In genomic region chr2:32902126-32902525, GRCm38 (mm10) we compare ENCODE assay signal across 11 mouse cellular contexts.
"Had no signal": no experiment of that assay in that cellular context is flagged by ENCODE, and none has a peak within 500 bp of the region (broad histone marks: within the 10 kb centered on the region; RNA-seq: fewer than 3 reads in every experiment).

No protein-coding gene starts in this region.

- H3K4me3 ChIP-seq: limb, embryonic 15.5 days; liver, embryonic 12.5 days; neural tube, embryonic 13.5 days had no signal

- H3K9me3 ChIP-seq: limb, embryonic 15.5 days; liver, embryonic 12.5 days; neural tube, embryonic 13.5 days had no signal

- H3K27ac ChIP-seq: liver, embryonic 12.5 days; neural tube, embryonic 13.5 days had no signal

- H3K4me2 ChIP-seq: limb, embryonic 15.5 days; liver, embryonic 12.5 days; lung, embryonic 14.5 days; neural tube, embryonic 13.5 days had no signal

- H3K9ac ChIP-seq: limb, embryonic 15.5 days; liver, embryonic 12.5 days; lung, embryonic 14.5 days; neural tube, embryonic 13.5 days had no signal

- H3K36me3 ChIP-seq: liver, embryonic 12.5 days; neural tube, embryonic 13.5 days had no signal

- DNase-seq: kidney, adult 8-10 months; kidney, postnatal 25 days; left cerebral cortex, postnatal 4 days; lung, embryonic 14.5 days; lung, postnatal 14 days; midbrain, embryonic 14.5 days; thymus, postnatal 36 days had no signal

- H3K27me3 ChIP-seq: limb, embryonic 15.5 days; liver, embryonic 12.5 days; neural tube, embryonic 13.5 days had no signal

- ATAC-seq: intestine, postnatal 0 days; liver, embryonic 12.5 days had no signal
